Mouse (Mus musculus) adrenal gland, postnatal 4 days (tissue): ENCODE data around the gene Tbxas1. TPM values are rescaled to one million over a fixed set of nuclear protein-coding genes. Genes with fewer than 3 reads are reported as not detected.
A peak's percentile ranks its signal among the peaks of the same experiment; 100 is the strongest.

Experiments
- DNase-seq, 2 experiments: peaks; one replicate each; pipeline ENCODE4 v3.0.0; 2021 to 2022; ENCODE audit warnings: low spot score in 2 of 2, mixed read lengths in 2 of 2
- total RNA-seq, 2 experiments: library from RNA; stranded (reverse); gene quantifications; 2 replicates each; pipeline ENCODE4 v1.2.3; 2021

Gene Tbxas1
- total RNA-seq, 2 experiments from 2014 or later, result 4.4 to 4.6 TPM

- no peak for DNase-seq
These were observed 237.9 kb downstream of the Tbxas1 start for GRCm38 (mm10) chr6:39113141-39113540.

DNA sequence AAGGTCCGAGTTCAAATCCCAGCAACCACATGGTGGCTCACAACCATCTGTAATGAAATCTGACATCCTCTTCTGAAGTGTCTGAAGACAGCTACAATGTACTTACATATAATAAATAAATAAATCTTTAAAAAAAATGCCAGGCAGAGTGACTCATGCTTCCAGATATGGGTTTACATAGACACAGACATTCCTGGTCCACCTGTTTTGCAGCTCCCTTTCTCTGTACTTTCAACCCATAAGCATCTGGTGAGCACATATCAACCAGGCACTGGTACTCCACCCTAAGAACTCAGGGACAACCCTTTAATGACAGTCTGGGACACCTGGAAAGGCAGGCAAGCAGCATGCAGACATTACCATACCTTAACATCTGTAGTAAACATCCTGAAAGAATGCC, 240.2 kb downstream of the Tbxas1 start:
- no peak for DNase-seq

GRCm38 (mm10) chr6:39117584-39118455, 242.6 kb downstream of the Tbxas1 start, which contains the start of gene Parp12:
Gene Parp12 (minus strand): TSS chr6:39118349.
- peak; percentile 52 to 65 for DNase-seq

DNA sequence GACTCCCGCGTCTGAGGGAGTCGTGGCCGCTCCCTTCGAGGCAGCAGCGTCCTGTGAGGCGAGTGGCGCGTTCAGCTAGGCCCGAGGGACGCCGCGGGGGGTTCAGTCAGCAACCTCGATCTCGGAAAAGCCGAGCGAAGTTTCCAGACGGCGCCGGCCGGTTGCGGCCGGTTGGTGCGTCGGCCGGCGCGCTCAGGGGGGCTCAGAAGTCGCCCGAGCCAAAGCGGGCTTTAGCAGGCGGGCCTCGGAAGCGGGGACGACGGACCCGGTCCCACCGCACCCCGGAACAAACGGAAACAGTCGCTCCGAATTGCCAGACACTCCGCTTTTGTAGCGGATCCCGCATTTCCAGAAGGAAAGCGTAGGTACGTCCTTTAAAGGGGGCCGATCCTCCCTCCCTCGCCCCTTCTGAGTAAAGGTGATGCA, 243.3 kb downstream of the Tbxas1 start:
- DNase-seq, result peak in 1 of 2 experiments; percentile 24

- no peak for DNase-seq
These were observed 245.5 kb downstream of the Tbxas1 start for GRCm38 (mm10) chr6:39120685-39121084.

DNA sequence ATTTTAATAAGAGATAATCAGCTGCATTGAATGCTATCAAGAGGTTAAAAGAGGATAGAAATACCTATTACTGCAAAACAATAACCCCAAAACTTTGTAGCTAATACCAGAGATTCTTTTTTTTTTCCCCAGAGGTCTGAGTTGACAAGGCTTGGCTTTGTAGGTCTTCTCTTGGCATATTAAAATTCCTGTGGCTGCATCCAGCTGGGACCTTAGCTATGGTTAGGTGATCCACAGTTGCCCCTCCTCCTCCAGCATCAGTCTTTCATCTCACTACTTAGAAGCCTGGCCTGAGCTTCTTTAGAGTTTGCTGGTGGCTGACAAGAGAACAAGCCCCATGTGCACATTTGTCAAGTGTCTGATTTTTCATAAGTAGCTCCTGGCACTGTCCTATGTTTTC, 249.5 kb downstream of the Tbxas1 start:
- no peak for DNase-seq

DNA sequence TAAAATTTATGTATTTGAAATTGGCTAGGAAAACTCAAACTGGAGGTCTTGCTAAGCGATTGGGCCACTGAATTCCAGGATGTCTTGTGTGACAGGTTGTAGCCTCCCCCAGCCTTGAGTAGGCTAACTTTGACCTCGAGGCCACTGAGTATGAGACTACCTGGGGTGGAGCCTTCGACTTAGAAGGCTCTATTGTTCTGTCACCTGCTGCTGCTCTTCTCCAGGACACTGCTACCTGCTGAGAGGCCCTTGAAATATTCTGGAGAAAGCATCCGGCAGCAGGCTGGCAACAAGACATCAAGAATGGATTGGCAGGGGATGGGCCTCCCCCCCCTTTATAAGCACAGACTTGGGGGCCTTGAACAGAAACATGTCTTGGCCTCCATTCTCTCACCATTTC, 256.3 kb downstream of the Tbxas1 start:
- no peak for DNase-seq

GRCm38 (mm10) chr6:39132556-39132955, 257.4 kb downstream of the Tbxas1 start:
- DNase-seq, result no peak

Other genes starting within 250 kb of the Tbxas1 start
- gene Klrg2, start 238.2 kb upstream of the Tbxas1 start, total RNA-seq, result 1 to 10 TPM; 1.2 to 1.9 TPM
- 1 to 10 TPM; 6.0 to 7.0 TPM for gene Clec2l, start 212.3 kb upstream of the Tbxas1 start, total RNA-seq
- 100 to 1,000 TPM in 1 of 2 experiments, 10 to 100 TPM in 1; 97.4 to 117 TPM for gene Hipk2, start 761 bp downstream of the Tbxas1 start, total RNA-seq
- gene Parp12, start 242.9 kb downstream of the Tbxas1 start, total RNA-seq, result 10 to 100 TPM; 21.7 to 22.5 TPM